In the genomic region with DNA sequence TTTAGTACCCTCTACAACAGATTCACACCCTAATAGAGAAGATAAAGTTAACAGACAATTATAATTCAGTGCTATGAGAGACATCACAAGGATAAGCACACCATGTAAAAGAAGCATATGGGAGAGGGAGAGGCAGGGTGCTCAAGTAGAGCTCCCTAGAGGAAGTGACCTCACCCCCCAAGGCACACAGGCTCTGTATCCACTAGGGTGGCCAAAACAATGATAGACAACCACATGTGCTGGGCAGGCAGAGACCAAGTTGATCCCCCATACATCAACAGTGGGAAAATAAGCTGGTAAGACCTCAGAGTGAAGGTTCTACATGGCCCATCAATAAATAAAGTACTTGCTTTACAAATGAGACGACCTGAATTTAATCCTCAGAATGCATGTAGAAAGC, we compare ENCODE assay signal across 30 mouse cellular contexts.
"Had no signal": no experiment of that assay in that cellular context is flagged by ENCODE, and none has a peak within 500 bp of the region (broad histone marks: within the 10 kb centered on the region; RNA-seq: fewer than 3 reads in every experiment).

No protein-coding gene starts in this region.

- H3K36me3 ChIP-seq: limb, embryonic 10.5 days; limb, embryonic 12.5 days; limb, embryonic 13.5 days; limb, embryonic 15.5 days; liver, embryonic 12.5 days; liver, embryonic 13.5 days; liver, embryonic 15.5 days; lung, embryonic 15.5 days; midbrain, embryonic 10.5 days; midbrain, embryonic 12.5 days; midbrain, embryonic 13.5 days; midbrain, embryonic 15.5 days; neural tube, embryonic 12.5 days; neural tube, embryonic 13.5 days had no signal

- H3K9ac ChIP-seq: limb, embryonic 12.5 days; limb, embryonic 13.5 days; limb, embryonic 15.5 days; liver, embryonic 12.5 days; liver, embryonic 13.5 days; liver, embryonic 14.5 days; liver, embryonic 15.5 days; liver, postnatal 0 days; lung, embryonic 14.5 days; lung, embryonic 15.5 days; midbrain, embryonic 12.5 days; midbrain, embryonic 13.5 days; midbrain, embryonic 15.5 days; neural tube, embryonic 12.5 days; neural tube, embryonic 13.5 days had no signal

- H3K4me2 ChIP-seq: limb, embryonic 12.5 days; limb, embryonic 13.5 days; limb, embryonic 15.5 days; liver, embryonic 11.5 days; liver, embryonic 12.5 days; liver, embryonic 13.5 days; liver, embryonic 15.5 days; lung, embryonic 14.5 days; lung, embryonic 15.5 days; midbrain, embryonic 11.5 days; midbrain, embryonic 12.5 days; midbrain, embryonic 13.5 days; midbrain, embryonic 15.5 days; neural tube, embryonic 12.5 days; neural tube, embryonic 13.5 days had no signal

- H3K9me3 ChIP-seq: limb, embryonic 10.5 days; limb, embryonic 12.5 days; limb, embryonic 13.5 days; limb, embryonic 15.5 days; liver, embryonic 12.5 days; liver, embryonic 13.5 days; liver, embryonic 15.5 days; lung, embryonic 15.5 days; megakaryocyte, embryonic 14.5 days; midbrain, embryonic 10.5 days; midbrain, embryonic 12.5 days; midbrain, embryonic 13.5 days; midbrain, embryonic 15.5 days; neural tube, embryonic 12.5 days; neural tube, embryonic 13.5 days had no signal

- H3K27me3 ChIP-seq: limb, embryonic 12.5 days; limb, embryonic 13.5 days; limb, embryonic 15.5 days; liver, embryonic 12.5 days; liver, embryonic 13.5 days; liver, embryonic 15.5 days; lung, embryonic 15.5 days; megakaryocyte, embryonic 14.5 days; midbrain, embryonic 12.5 days; midbrain, embryonic 13.5 days; midbrain, embryonic 15.5 days; neural tube, embryonic 12.5 days; neural tube, embryonic 13.5 days had no signal

- DNase-seq: left cerebral cortex, postnatal 4 days; liver; liver, embryonic 13.5 days; liver, postnatal 0 days; lung, adult 18-20 months; lung, adult 2 months; lung, embryonic 14.5 days; lung, postnatal 10 days; lung, postnatal 14 days; lung, postnatal 36 days; midbrain, embryonic 14.5 days had no signal

- H3K4me3 ChIP-seq: limb, embryonic 10.5 days; limb, embryonic 12.5 days; limb, embryonic 13.5 days; limb, embryonic 15.5 days; liver, embryonic 12.5 days; liver, embryonic 13.5 days; liver, embryonic 15.5 days; lung, embryonic 15.5 days; megakaryocyte, embryonic 14.5 days; midbrain, embryonic 10.5 days; midbrain, embryonic 12.5 days; midbrain, embryonic 13.5 days; midbrain, embryonic 15.5 days; neural tube, embryonic 12.5 days; neural tube, embryonic 13.5 days had no signal

- H3K4me1 ChIP-seq: liver, embryonic 12.5 days; liver, embryonic 15.5 days; midbrain, embryonic 13.5 days; midbrain, embryonic 15.5 days; neural tube, embryonic 13.5 days had no signal

- H3K27ac ChIP-seq: limb, embryonic 10.5 days; limb, embryonic 12.5 days; limb, embryonic 13.5 days; limb, embryonic 15.5 days; liver, embryonic 12.5 days; liver, embryonic 13.5 days; liver, embryonic 14.5 days; liver, embryonic 15.5 days; lung, embryonic 15.5 days; midbrain, embryonic 10.5 days; midbrain, embryonic 12.5 days; midbrain, embryonic 13.5 days; midbrain, embryonic 15.5 days; neural tube, embryonic 12.5 days; neural tube, embryonic 13.5 days had no signal

- ATAC-seq: liver, embryonic 12.5 days; liver, postnatal 0 days; lung, postnatal 0 days; midbrain, embryonic 13.5 days; midbrain, embryonic 15.5 days; midbrain, embryonic 16.5 days had no signal
